Mouse (Mus musculus) CH12.LX (cell line): ENCODE data around the gene Ptgr2. TPM values are rescaled to one million over a fixed set of nuclear protein-coding genes. Genes with fewer than 3 reads are reported as not detected.

Experiments
- DNase-seq: peaks from one replicate; pipeline ENCODE4 v3.0.0-alpha.2; 2013; ENCODE audit errors: extremely low read depth
- H3K27ac ChIP-seq: 2 replicates; pipeline ENCODE4 v1.5.1; 2012; ENCODE audit warnings: low read depth, mild to moderate bottlenecking, control low read depth, moderate library complexity; ENCODE audit not compliant: insufficient read depth
- H3K27me3 ChIP-seq: replicated peaks from 2 replicates; pipeline ENCODE3; 2012; ENCODE audit warnings: inconsistent platforms
- H3K36me3 ChIP-seq, 2 experiments: replicated peaks in 1 of 2; 2 replicates each; pipeline versions ENCODE3 to v1.6.1; 2012; ENCODE audit warnings: inconsistent platforms in 1 of 2, low read length in 1 of 2, mild to moderate bottlenecking in 1 of 2, mixed read lengths in 1 of 2, moderate library complexity in 1 of 2; ENCODE audit not compliant: control insufficient read depth in 1 of 2, insufficient read depth in 1 of 2
- H3K4me1 ChIP-seq, 2 experiments: 2 replicates each; pipeline ENCODE4 v1.6.1; 2012; ENCODE audit warnings: inconsistent platforms in 1 of 2, moderate library complexity in 1 of 2; ENCODE audit not compliant: insufficient read depth in 2 of 2, control insufficient read depth in 1 of 2
- H3K4me2 ChIP-seq: 2 replicates; pipeline ENCODE4 v1.6.1; 2012; ENCODE audit warnings: low read depth, mild to moderate bottlenecking, control low read depth; ENCODE audit not compliant: poor library complexity, insufficient read depth, severe bottlenecking
- H3K4me3 ChIP-seq, 3 experiments: fragments of 150-350 bp in 1 of 3; sonication (generic) in 1 of 3; replicated peaks in 1 of 3; 2 replicates each; pipeline versions ENCODE3 to v1.5.1; 2011 to 2012; ENCODE audit warnings: low read depth in 2 of 3, low read length in 2 of 3, mild to moderate bottlenecking in 2 of 3, moderate library complexity in 2 of 3, control low read depth in 1 of 3, improper control_type of control experiment in 1 of 3, inconsistent platforms in 1 of 3, mixed read lengths in 1 of 3; ENCODE audit not compliant: poor library complexity in 1 of 3
- H3K79me2 ChIP-seq: replicated peaks from 2 replicates; pipeline ENCODE4 v1.6.1; 2012; ENCODE audit warnings: mild to moderate bottlenecking, moderate library complexity; ENCODE audit not compliant: control insufficient read depth, poor library complexity, insufficient read depth, severe bottlenecking; ENCODE audit errors: extremely low read depth
- H3K9ac ChIP-seq: 2 replicates; pipeline ENCODE4 v1.6.1; 2012; ENCODE audit warnings: low read depth, mild to moderate bottlenecking, control low read depth, moderate library complexity; ENCODE audit not compliant: insufficient read depth
- H3K9me3 ChIP-seq: replicated peaks from 2 replicates; pipeline ENCODE3; 2012; ENCODE audit warnings: low read length, inconsistent platforms, mixed read lengths
- CHD1 ChIP-seq: IDR thresholded peaks from 2 replicates; pipeline ENCODE4 v1.6.1; 2012; ENCODE audit warnings: low read depth, low read length, improper control_type of control experiment, inconsistent platforms
- CHD2 ChIP-seq: IDR thresholded peaks from 2 replicates; pipeline ENCODE4 v1.6.1; 2011; ENCODE audit warnings: low read length, improper control_type of control experiment
- CTCF ChIP-seq, 2 experiments: IDR thresholded peaks in 1 of 2; conservative IDR thresholded peaks in 1 of 2; 2 replicates each; pipeline ENCODE4 v1.5.1; 2011 to 2012; ENCODE audit warnings: low read depth in 2 of 2, low read length in 2 of 2, improper control_type of control experiment in 1 of 2, inconsistent platforms in 1 of 2, mild to moderate bottlenecking in 1 of 2, moderate library complexity in 1 of 2
- ELF1 ChIP-seq: IDR thresholded peaks from 2 replicates; pipeline ENCODE4 v1.6.1; 2014; ENCODE audit warnings: low read depth, mild to moderate bottlenecking, inconsistent platforms, low read length, improper control_type of control experiment
- ETS1 ChIP-seq: conservative IDR thresholded peaks from 2 replicates; pipeline ENCODE4 v1.6.1; 2012; ENCODE audit warnings: low read depth, mild to moderate bottlenecking, inconsistent platforms, low read length, improper control_type of control experiment, moderate library complexity
- GABPA ChIP-seq: IDR thresholded peaks from 2 replicates; pipeline ENCODE4 v1.6.1; 2012; ENCODE audit warnings: low read depth, low read length, improper control_type of control experiment, inconsistent platforms; ENCODE audit not compliant: insufficient replicate concordance
- IRF4 ChIP-seq: IDR thresholded peaks from 2 replicates; pipeline ENCODE4 v1.6.1; 2014; ENCODE audit warnings: low read depth, mild to moderate bottlenecking, inconsistent platforms, low read length, improper control_type of control experiment
- JUN ChIP-seq: IDR thresholded peaks from 2 replicates; pipeline ENCODE4 v1.6.1; 2011; ENCODE audit warnings: low read depth, mild to moderate bottlenecking, low read length, improper control_type of control experiment, moderate library complexity; ENCODE audit not compliant: insufficient read depth
- KAT2A ChIP-seq: IDR thresholded peaks from 2 replicates; pipeline ENCODE4 v1.6.1; 2012; ENCODE audit warnings: low read length, improper control_type of control experiment, inconsistent platforms; ENCODE audit not compliant: insufficient replicate concordance
- MAFK ChIP-seq: IDR thresholded peaks from 2 replicates; pipeline ENCODE4 v1.6.1; 2011; ENCODE audit warnings: low read length, improper control_type of control experiment; ENCODE audit not compliant: insufficient replicate concordance
- MAX ChIP-seq: IDR thresholded peaks from 2 replicates; pipeline ENCODE4 v1.6.1; 2011; ENCODE audit warnings: low read length, improper control_type of control experiment
- MAZ ChIP-seq: IDR thresholded peaks from 2 replicates; pipeline ENCODE4 v1.6.1; 2012; ENCODE audit warnings: low read depth, mild to moderate bottlenecking, inconsistent platforms, low read length, improper control_type of control experiment, moderate library complexity
- MXI1 ChIP-seq: IDR thresholded peaks from 2 replicates; pipeline ENCODE4 v1.6.1; 2011; ENCODE audit warnings: mild to moderate bottlenecking, low read depth, low read length, improper control_type of control experiment
- MYC ChIP-seq: IDR thresholded peaks from 2 replicates; pipeline ENCODE4 v1.6.1; 2011; ENCODE audit warnings: low read depth, mild to moderate bottlenecking, improper control_type of control experiment, low read length
- NRF1 ChIP-seq: IDR thresholded peaks from 2 replicates; pipeline ENCODE4 v1.6.1; 2014; ENCODE audit warnings: low read depth, mild to moderate bottlenecking, inconsistent platforms, low read length, improper control_type of control experiment, moderate library complexity
- PAX5 ChIP-seq: IDR thresholded peaks from 2 replicates; pipeline ENCODE4 v1.6.1; 2012; ENCODE audit warnings: low read length, inconsistent platforms, mixed read lengths
- POLR2A ChIP-seq: IDR thresholded peaks from 2 replicates; pipeline ENCODE4 v1.6.1; 2011; ENCODE audit warnings: low read depth, mild to moderate bottlenecking, improper control_type of control experiment, low read length
- POLR2AphosphoS2 ChIP-seq: IDR thresholded peaks from 2 replicates; pipeline ENCODE4 v1.6.1; 2011; ENCODE audit warnings: low read depth, low read length, improper control_type of control experiment
- RAD21 ChIP-seq: IDR thresholded peaks from 2 replicates; pipeline ENCODE4 v1.6.1; 2011; ENCODE audit warnings: low read depth, mild to moderate bottlenecking, low read length, improper control_type of control experiment, moderate library complexity
- SIN3A ChIP-seq: IDR thresholded peaks from 2 replicates; pipeline ENCODE4 v1.6.1; 2012; ENCODE audit warnings: low read length, improper control_type of control experiment, inconsistent platforms
- SMC3 ChIP-seq: IDR thresholded peaks from 2 replicates; pipeline ENCODE4 v1.6.1; 2011; ENCODE audit warnings: low read depth, low read length, improper control_type of control experiment
- UBTF ChIP-seq: IDR thresholded peaks from 2 replicates; pipeline ENCODE4 v1.6.1; 2012; ENCODE audit warnings: low read depth, mild to moderate bottlenecking, inconsistent platforms, low read length, improper control_type of control experiment, moderate library complexity
- USF1 ChIP-seq: IDR thresholded peaks from 2 replicates; pipeline ENCODE4 v1.6.1; 2014; ENCODE audit warnings: low read depth, mild to moderate bottlenecking, inconsistent platforms, low read length, improper control_type of control experiment
- USF2 ChIP-seq: conservative IDR thresholded peaks from 2 replicates; pipeline ENCODE4 v1.6.1; 2011; ENCODE audit warnings: low read depth, low read length, improper control_type of control experiment
- ZC3H11A ChIP-seq: IDR thresholded peaks from 2 replicates; pipeline ENCODE4 v1.6.1; 2012; ENCODE audit warnings: low read depth, mild to moderate bottlenecking, inconsistent platforms, low read length, improper control_type of control experiment
- dilution Hi-C: fragments of 300-500 bp; cut with MboI; formaldehyde crosslinking; loops from 2 replicates; pipeline ENCODE4 v1.14.3; 2020; ENCODE audit warnings: low sequenced_read_pairs; ENCODE audit not compliant: extremely low pct_unique_long_range_greater_than_20kb, extremely low pct_ligation_motif_present
- in situ Hi-C: fragments of 300-500 bp; cut with MboI; formaldehyde crosslinking; loops from 3 replicates; pipeline ENCODE4 v1.14.3; 2019; ENCODE audit warnings: low sequenced_read_pairs, low pct_ligation_motif_present, low pct_unique_long_range_greater_than_20kb, mixed read lengths
- polyA plus RNA-seq: library from polyadenylated mRNA; unstranded; fragments of >175 nt; gene quantifications from 2 replicates; pipeline ENCODE4 v1.2.1, GENCODE M21; 2012; ENCODE audit warnings: low read depth; ENCODE audit not compliant: insufficient read length
- total RNA-seq, 2 experiments: library from RNA; depleted of rRNA; stranded (reverse); fragments of 300-350 nt in 1 of 2; fragments of >200 nt in 1 of 2; gene quantifications; 2 replicates each; pipeline ENCODE4 v1.2.3; 2012 to 2014

Ptgr2 gene
- total and polyA plus RNA-seq, 3 experiments: 46.0 to 47.1 (median 47.1) TPM

- Histone ChIP-seq H3K9me3 (peaks cover 9% of the 10 kb centered on the region), H3K27me3 (no peaks in the 10 kb centered on the region), H3K4me1 (peaks cover 0 to 12% of the 10 kb centered on the region in 2 experiments; a peak in 2 of 4 replicates), H3K4me2 (no peak overlapping the region), H3K79me2 (no peaks in the 10 kb centered on the region), H3K4me3 (no peak overlapping the region), H3K27ac (no peak overlapping the region), H3K9ac (no peak overlapping the region), H3K36me3 (no peaks in the 10 kb centered on the region)
- TF ChIP-seq MAZ: no peak
- no peak for TF ChIP-seq CHD2
- TF ChIP-seq POLR2A: no peak
- TF ChIP-seq MYC: peak; percentile 51; the same call in 1 of the 2 replicates
- no peak for TF ChIP-seq RAD21
- TF ChIP-seq USF1: peak; percentile 65
- TF ChIP-seq USF2: peak; percentile 66
- TF ChIP-seq CTCF (conservative IDR thresholded peaks at IDR 0.05 in 1 of 2, IDR thresholded peaks at IDR 0.05 in 1 of 2; ENCODE audit: low read depth in 2 of 2, low read length in 2 of 2): no peak
- TF ChIP-seq ETS1: no peak
- peak; percentile 59 for TF ChIP-seq ELF1
- peak; percentile 71 for TF ChIP-seq MAX
- no peak for TF ChIP-seq SMC3
- no peak for TF ChIP-seq POLR2AphosphoS2
- dilution Hi-C loops: no loop called here
- peak; percentile 68 for DNase-seq
- in situ Hi-C loops: loop anchor here (25.0 kb wide), 1 partner anchor 291 kb away; the partner anchor contains the start of gene Riox1
Observed at GRCm38 (mm10) chr12:84252811-84253210, 32.2 kb upstream of the Ptgr2 start.

DNA sequence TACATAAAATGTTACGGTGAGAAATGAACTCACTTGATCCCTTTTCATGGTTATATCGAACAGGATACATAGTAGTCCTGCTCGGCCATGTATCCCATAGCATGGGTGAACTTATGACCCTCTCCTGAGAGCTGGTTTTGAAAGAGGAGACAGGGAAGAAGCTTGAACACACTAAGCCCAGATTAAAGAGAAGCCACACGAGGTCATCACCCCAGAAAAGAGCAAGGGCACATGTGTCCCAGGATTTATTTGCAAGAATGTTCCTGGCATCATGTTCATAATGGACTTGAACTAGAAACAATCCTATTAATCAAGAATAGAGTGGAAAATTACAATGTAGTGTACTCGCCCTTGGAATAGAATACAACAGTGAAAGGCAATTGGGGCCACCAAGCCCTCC, 30.1 kb upstream of the Ptgr2 start:
- TF ChIP-seq CHD2 (no peak), PAX5 (no peak), CHD1 (no peak), RAD21 (no peak), KAT2A (no peak), NRF1 (no peak), IRF4 (no peak), MAFK (no peak), ZC3H11A (no peak), JUN (no peak), UBTF (no peak), SIN3A (no peak), GABPA (no peak), POLR2A (no peak), MXI1 (no peak), USF2 (no peak)
- dilution Hi-C loops: no loop called here

More for the DNA sequence above, 30.1 kb upstream of the Ptgr2 start:
- H3K4me3 ChIP-seq: no peak overlapping the region
- H3K4me2 ChIP-seq: no peak overlapping the region
- H3K27me3 ChIP-seq: no peaks in the 10 kb centered on the region
- H3K27ac ChIP-seq: no peak overlapping the region
- no peak for DNase-seq
- in situ Hi-C loops: loop anchor here (25.0 kb wide), 1 partner anchor 293 kb away; the partner anchor contains the start of gene Riox1
- peaks cover 0 to 12% of the 10 kb centered on the region in 2 experiments; a peak in 2 of 4 replicates for H3K4me1 ChIP-seq
- H3K9me3 ChIP-seq: peaks cover 9% of the 10 kb centered on the region
- no peak overlapping the region for H3K9ac ChIP-seq
- H3K36me3 ChIP-seq: no peaks in the 10 kb centered on the region
- H3K79me2 ChIP-seq: no peaks in the 10 kb centered on the region
